Mouse (Mus musculus) neutrophil, adult 5-6 weeks (primary cell): ENCODE measurements around the gene Fibin. TPM values are rescaled to one million over a fixed set of nuclear protein-coding genes. Genes with fewer than 3 reads are reported as not detected.

ENCODE experiments used
- ATAC-seq: fragments of 151-379, 151-347 bp; 2 replicates; pipeline ENCODE4 v1.8.0; 2017; ENCODE audit warnings: mild to moderate bottlenecking, moderate TSS enrichment; ENCODE audit not compliant: insufficient number of reproducible peaks, poor library complexity, low FRiP score, severe bottlenecking; ENCODE audit errors: extremely low read depth
- total RNA-seq: library from RNA; stranded (forward); fragments of 200-1000 nt; gene quantifications from 2 replicates; pipeline ENCODE4 v1.2.3, GENCODE M21; 2017

The Fibin gene
- total RNA-seq, 1 experiment from 2014 or later: 0.12 TPM

DNA sequence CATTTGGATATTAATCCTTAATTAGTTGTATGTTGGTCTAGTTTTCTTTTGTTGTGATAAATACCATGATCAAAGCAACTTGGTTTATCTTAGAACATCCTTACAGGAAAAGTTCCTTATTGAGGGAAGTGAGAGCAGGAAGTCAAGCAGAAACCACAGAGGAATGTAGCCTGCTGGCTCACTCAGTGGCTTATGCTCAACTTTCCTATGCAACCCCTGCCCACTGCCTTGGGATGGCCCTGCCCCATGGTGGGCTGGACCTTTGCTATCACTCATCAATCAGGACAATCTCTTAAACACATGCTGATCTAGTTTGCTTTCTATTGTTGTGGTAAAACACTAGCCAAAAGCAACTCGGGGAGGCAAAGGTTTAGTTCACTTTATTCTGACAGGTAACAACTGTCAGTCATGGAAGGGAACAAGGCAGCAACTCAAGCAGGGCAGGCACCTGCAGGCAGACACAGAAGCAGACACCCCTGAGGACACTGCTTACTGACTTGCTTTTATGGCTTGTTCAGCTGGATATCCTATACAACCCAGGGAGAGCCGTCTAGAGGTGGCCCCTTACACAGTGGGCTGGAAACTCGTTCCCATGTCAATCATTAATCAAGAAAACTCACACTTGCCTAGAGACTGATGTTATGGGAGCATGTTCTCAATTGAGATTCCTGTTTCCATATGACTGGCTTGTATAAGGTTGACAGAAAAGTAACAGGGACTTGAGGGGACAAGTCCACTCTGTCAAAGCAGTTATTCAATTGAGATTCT lies 46.7 kb downstream of the Fibin start:
- no peak for ATAC-seq

- no peak for ATAC-seq
Observed at GRCm38 (mm10) chr2:110314509-110315155, 48.4 kb downstream of the Fibin start, which contains the start of gene Bbox1. Gene Bbox1 (minus strand): TSS chr2:110314560.

DNA sequence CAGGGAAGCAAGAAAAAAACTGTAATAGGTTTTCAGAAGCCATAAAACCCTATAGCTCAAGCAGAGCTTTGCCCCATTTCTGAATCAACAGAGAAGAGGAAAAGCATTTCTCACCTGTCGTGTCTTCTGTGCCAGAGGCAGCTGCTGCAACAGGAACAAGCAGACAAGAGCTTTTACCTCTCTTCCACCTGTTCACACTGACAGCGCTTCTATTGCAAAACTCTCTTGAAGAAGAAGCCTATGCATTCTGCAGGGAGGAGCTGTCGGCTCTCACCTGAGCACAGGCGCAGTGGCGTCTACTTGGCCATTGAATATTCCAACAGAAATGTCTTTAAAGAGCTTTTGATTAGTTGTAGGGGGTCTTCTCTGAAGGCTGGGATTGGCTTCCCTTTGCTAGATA lies 48.9 kb downstream of the Fibin start:
- no peak for ATAC-seq

DNA sequence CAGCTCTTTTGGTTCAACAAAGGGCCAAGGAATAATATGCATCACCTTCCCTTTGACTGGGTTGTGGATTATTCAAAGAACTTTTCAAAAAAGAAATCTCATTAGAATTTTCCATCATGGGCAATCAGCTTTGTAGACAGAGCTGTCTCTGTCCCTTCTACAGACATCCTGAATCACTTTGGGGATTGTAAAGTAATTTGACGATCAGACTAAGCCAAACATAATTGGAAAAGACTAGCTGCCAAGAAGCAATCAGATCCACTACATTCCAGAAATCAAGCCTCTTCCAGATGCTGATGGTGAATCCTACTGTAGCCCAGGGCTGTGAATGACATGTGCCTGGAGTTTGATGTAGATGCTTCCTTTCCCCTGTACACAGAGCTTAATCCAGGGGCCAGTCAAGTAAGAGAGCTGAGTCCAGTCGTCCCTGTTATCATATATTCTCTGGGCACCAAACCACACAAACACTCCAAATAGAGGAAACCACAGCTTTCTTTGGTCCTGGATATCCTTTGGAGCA lies 49.6 kb downstream of the Fibin start:
- no peak for ATAC-seq

Other genes starting within 250 kb of the Fibin start
- gene Bbox1, start 48.6 kb downstream of the Fibin start, total RNA-seq: not detected in 2 replicates
- not detected in 2 replicates for gene Slc5a12, start 234.1 kb upstream of the Fibin start, total RNA-seq